Mouse (Mus musculus) embryonic facial prominence, embryonic 15.5 days (tissue): Measurements from ENCODE around the gene Fez1. TPM values are rescaled to one million over a fixed set of nuclear protein-coding genes. Genes with fewer than 3 reads are reported as not detected.

ENCODE experiments used
- polyA plus RNA-seq: library from polyadenylated mRNA; unstranded; fragments of >200 nt; fragmentation: Nextera tagmentation; extraction: Ambion mirVana; gene quantifications from 2 replicates; pipeline ENCODE4 v1.2.1, GENCODE M21; 2015

Fez1 gene
- polyA plus RNA-seq, 1 experiment from 2014 or later: 53.9 TPM

Other genes starting within 250 kb of the Fez1 start
- gene Gm17689, start 239.2 kb upstream of the Fez1 start, polyA plus RNA-seq: not detected in 2 replicates
- not detected in 2 replicates for gene A630095E13Rik, start 178.5 kb upstream of the Fez1 start, polyA plus RNA-seq
- not detected in 2 replicates for gene Acrv1, start 128.6 kb upstream of the Fez1 start, polyA plus RNA-seq
- gene Chek1, start 94.8 kb upstream of the Fez1 start, polyA plus RNA-seq: 26.8 and 30.4 TPM in 2 replicates
- 266 and 270 TPM in 2 replicates for gene Stt3a, start 54.2 kb upstream of the Fez1 start, polyA plus RNA-seq
- 101 TPM in 2 replicates for gene Ei24, start 24.5 kb upstream of the Fez1 start, polyA plus RNA-seq